Mouse (Mus musculus) T-cell, adult 66 days (primary cell): ENCODE data around the gene Dus1l. TPM values are rescaled to one million over a fixed set of nuclear protein-coding genes. Genes with fewer than 3 reads are reported as not detected.

Experiments used
- total RNA-seq, 2 experiments: library from RNA; stranded (reverse); gene quantifications; 3 replicates in 1 of 2; 4 replicates in 1 of 2; pipeline ENCODE4 v1.2.4; 2023

Dus1l gene
- total RNA-seq = 10 to 100 TPM; 53.5 to 62.9 TPM

DNA sequence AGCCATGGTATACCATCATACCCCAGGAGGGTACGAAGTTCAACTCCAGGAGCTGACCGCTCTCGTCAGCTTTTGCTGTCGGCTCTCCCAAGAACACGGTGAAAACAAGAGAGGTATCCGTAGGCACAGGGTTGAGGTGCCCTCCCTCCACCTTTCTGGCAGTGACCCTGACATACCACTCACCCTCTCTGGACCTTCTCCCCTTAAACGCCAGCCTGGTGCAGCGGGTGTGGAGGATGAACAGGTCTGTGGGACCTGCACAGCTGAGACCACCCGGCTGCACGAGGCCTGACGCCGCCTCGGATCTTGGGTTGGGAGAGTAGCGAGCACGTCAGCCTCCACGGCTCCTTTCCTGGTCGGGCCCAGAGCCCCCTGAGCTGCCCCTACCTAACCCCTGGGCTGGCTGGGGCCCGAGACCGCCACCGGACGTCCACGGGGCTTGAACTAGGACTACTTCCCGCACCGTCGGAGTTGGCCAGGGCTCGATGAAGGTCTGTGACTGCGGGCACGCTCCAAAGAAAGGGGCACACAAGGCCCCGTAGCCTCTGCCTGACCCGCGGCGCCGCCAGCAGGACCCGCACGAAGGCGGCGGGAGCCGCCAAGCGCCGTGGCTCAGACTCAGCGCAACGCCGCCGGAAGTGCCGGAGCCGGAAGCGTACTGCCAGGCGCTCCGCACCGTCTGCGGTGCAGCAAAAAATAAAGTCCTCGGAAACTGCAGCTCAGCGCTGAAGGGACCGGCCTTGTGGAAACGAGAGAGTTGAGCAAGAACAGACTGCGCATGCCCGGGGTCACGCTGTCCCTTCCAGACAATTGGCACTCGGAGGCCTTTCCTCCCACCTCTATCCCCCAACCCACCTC is at the start of gene Dus1l:
Gene Dus1l, minus strand, starts transcription at position 648 of the 858 bp plus-strand sequence.

GRCm38 (mm10) chr11:120823956-120824786 is 28.0 kb upstream of the Dus1l start, which contains the start of gene Fasn:
Fasn (minus strand) TSS chr11:120824547.

GRCm38 (mm10) chr11:120784064-120784791 is 12.0 kb downstream of the Dus1l start, which contains the start of the genes Rfng and Gps1:
Rfng (minus strand) TSS chr11:120784207.
Gps1 (plus strand) TSS chr11:120784272.

GRCm38 (mm10) chr11:120762672-120763041 is 33.5 kb downstream of the Dus1l start, which contains the start of gene Hmga1b:
Hmga1b (plus strand) TSS chr11:120762794.

Other genes with a start within 250 kb of the Dus1l start
- gene Mcrip1, start 246.7 kb downstream of the Dus1l start, total RNA-seq = 10 to 100 TPM; 41.4 to 41.6 TPM
- gene Ppp1r27, start 245.3 kb downstream of the Dus1l start, total RNA-seq = not detected
- 100 to 1,000 TPM; 159 to 168 TPM for gene P4hb, start 223.2 kb downstream of the Dus1l start, total RNA-seq
- 100 to 1,000 TPM; 410 to 436 TPM for gene Arhgdia, start 214.8 kb downstream of the Dus1l start, total RNA-seq
- gene Alyref, start 198.0 kb downstream of the Dus1l start, total RNA-seq = 100 to 1,000 TPM; 112 to 138 TPM
- gene Anapc11, start 198.0 kb downstream of the Dus1l start, total RNA-seq = 10 to 100 TPM; 80.1 to 83.9 TPM
- 1 to 10 TPM; 2.4 to 4.5 TPM for gene Npb, start 187.9 kb downstream of the Dus1l start, total RNA-seq
- 100 to 1,000 TPM; 131 to 143 TPM for gene Pcyt2, start 178.5 kb downstream of the Dus1l start, total RNA-seq
- gene Sirt7, start 171.2 kb downstream of the Dus1l start, total RNA-seq = 100 to 1,000 TPM; 132 to 138 TPM
- 10 to 100 TPM; 26.8 to 34.7 TPM for gene Mafg, start 162.8 kb downstream of the Dus1l start, total RNA-seq
- gene Pycr1, start 152.6 kb downstream of the Dus1l start, total RNA-seq = 1 to 10 TPM; 1.8 to 2.8 TPM
- not detected for gene Myadml2, start 148.2 kb downstream of the Dus1l start, total RNA-seq
- not detected for gene Notum, start 135.2 kb downstream of the Dus1l start, total RNA-seq
- gene Aspscr1, start 123.4 kb downstream of the Dus1l start, total RNA-seq = 100 to 1,000 TPM; 100 to 106 TPM
- 10 to 100 TPM; 32.7 to 35.1 TPM for gene Cenpx, start 82.7 kb downstream of the Dus1l start, total RNA-seq
- 10 to 100 TPM; 32.4 to 37.7 TPM for gene Lrrc45, start 82.5 kb downstream of the Dus1l start, total RNA-seq
- 1 to 10 TPM in 1 of 2 experiments, not detected in 1; 1.4 TPM for gene Rac3, start 74.9 kb downstream of the Dus1l start, total RNA-seq
- under 1 TPM in 1 of 2 experiments, not detected in 1; 0.89 TPM for gene Dcxr, start 69.1 kb downstream of the Dus1l start, total RNA-seq
- not detected for gene Cbr2, start 64.3 kb downstream of the Dus1l start, total RNA-seq
- 10 to 100 TPM; 25.4 to 31.0 TPM for gene Hmga1b, start 33.6 kb downstream of the Dus1l start, total RNA-seq
- 10 to 100 TPM; 16.4 to 16.7 TPM for gene Rfng, start 12.2 kb downstream of the Dus1l start, total RNA-seq
- gene Gps1, start 12.1 kb downstream of the Dus1l start, total RNA-seq = 10 to 100 TPM; 73.1 to 93.6 TPM
- gene Fasn, start 28.1 kb upstream of the Dus1l start, total RNA-seq = 100 to 1,000 TPM; 154 to 171 TPM
- under 1 TPM; 0.39 to 0.84 TPM for gene Ccdc57, start 136.5 kb upstream of the Dus1l start, total RNA-seq
- gene Slc16a3, start 152.1 kb upstream of the Dus1l start, total RNA-seq = 1 to 10 TPM; 1.9 to 7.6 TPM
- 100 to 1,000 TPM; 162 to 175 TPM for gene Csnk1d, start 194.9 kb upstream of the Dus1l start, total RNA-seq
- gene Cd7, start 243.0 kb upstream of the Dus1l start, total RNA-seq = 100 to 1,000 TPM; 175 to 207 TPM